Mouse (Mus musculus) layer of hippocampus, adult 18-20 months (tissue): ENCODE measurements at regions not wholly inside any gene's neighbourhood (a gene's known extent, or its start where the extent isn't known, plus 50 kb on each side); places are given as distances from the start of the nearest gene placed in this dataset.

Source experiments
- DNase-seq, 2 experiments: peaks; one replicate each; pipeline ENCODE4 v3.0.0; 2022; ENCODE audit warnings: low spot score in 2 of 2

- no peak for DNase-seq
Measured at GRCm38 (mm10) chr3:80255304-80255703, 371.0 kb downstream of the Fam198b start.

GRCm38 (mm10) chr3:80256383-80256782 is 372.1 kb downstream of the Fam198b start:
- DNase-seq, result peak in 1 of 2 experiments; percentile 52

- no peak for DNase-seq
Measured at GRCm38 (mm10) chr3:80263095-80263494, 378.8 kb downstream of the Fam198b start.

- no peak for DNase-seq
Measured at GRCm38 (mm10) chr3:80284656-80285055, 400.3 kb downstream of the Fam198b start.

GRCm38 (mm10) chr3:80285246-80285645 is 400.9 kb downstream of the Fam198b start:
- no peak for DNase-seq

GRCm38 (mm10) chr3:80293485-80293884 is 409.2 kb downstream of the Fam198b start:
- DNase-seq, result peak in 1 of 2 experiments; percentile 15

GRCm38 (mm10) chr3:80307632-80308031 is 423.3 kb downstream of the Fam198b start:
- DNase-seq, result peak in 1 of 2 experiments; percentile 41

GRCm38 (mm10) chr3:80309931-80310330 is 425.6 kb downstream of the Fam198b start:
- no peak for DNase-seq

- DNase-seq, result no peak
Measured at GRCm38 (mm10) chr3:80311689-80312088, 427.4 kb downstream of the Fam198b start.

GRCm38 (mm10) chr3:80322291-80322690 is 438.0 kb downstream of the Fam198b start:
- DNase-seq, result no peak

GRCm38 (mm10) chr3:80324726-80325125 is 440.4 kb downstream of the Fam198b start:
- DNase-seq, result no peak

- peak in 1 of 2 experiments; percentile 11 for DNase-seq
Measured at GRCm38 (mm10) chr3:80331776-80332175, 447.4 kb downstream of the Fam198b start.

GRCm38 (mm10) chr3:80334446-80334893 is 450.1 kb downstream of the Fam198b start:
- DNase-seq, result peak; percentile 13 to 60

- DNase-seq, result no peak
Measured at GRCm38 (mm10) chr3:80336123-80336674, 451.9 kb downstream of the Fam198b start.

- peak in 1 of 2 experiments; percentile 16 for DNase-seq
Measured at GRCm38 (mm10) chr3:80367972-80368371, 434.7 kb downstream of the Gria2 start.

GRCm38 (mm10) chr3:80369214-80369941 is 433.3 kb downstream of the Gria2 start:
- no peak for DNase-seq

- no peak for DNase-seq
Measured at GRCm38 (mm10) chr3:80372436-80372835, 430.2 kb downstream of the Gria2 start.

- no peak for DNase-seq
Measured at GRCm38 (mm10) chr3:80385986-80386385, 416.6 kb downstream of the Gria2 start.

- no peak for DNase-seq
Measured at GRCm38 (mm10) chr3:80396240-80396639, 406.4 kb downstream of the Gria2 start.

GRCm38 (mm10) chr3:80420453-80420852 is 382.2 kb downstream of the Gria2 start:
- no peak for DNase-seq

- DNase-seq, result no peak
Measured at GRCm38 (mm10) chr3:80421461-80421860, 381.2 kb downstream of the Gria2 start.

GRCm38 (mm10) chr3:80422106-80422505 is 380.5 kb downstream of the Gria2 start:
- DNase-seq, result peak in 1 of 2 experiments; percentile 39

GRCm38 (mm10) chr3:80422646-80423045 is 380.0 kb downstream of the Gria2 start:
- peak in 1 of 2 experiments; percentile 7 for DNase-seq
